Mouse (Mus musculus) bone marrow, adult 2 months (tissue): Measurements from ENCODE around the gene Col23a1. TPM values are rescaled to one million over a fixed set of nuclear protein-coding genes. Genes with fewer than 3 reads are reported as not detected.

Source experiments
- H3K27ac ChIP-seq: fragments of 200-500 bp; 2 replicates; pipeline ENCODE4 v1.5.1; 2012; ENCODE audit warnings: low read depth, mild to moderate bottlenecking, control low read depth, inconsistent platforms, low read length; ENCODE audit not compliant: control insufficient read depth, poor library complexity, insufficient read depth
- H3K4me1 ChIP-seq: fragments of 200-500 bp; 2 replicates; pipeline ENCODE4 v1.6.1; 2011; ENCODE audit warnings: low read length; ENCODE audit not compliant: control insufficient read depth, insufficient read depth
- H3K4me3 ChIP-seq: fragments of 200-500 bp; replicated peaks from 2 replicates; pipeline ENCODE3; 2011; ENCODE audit warnings: mild to moderate bottlenecking, low read depth, low read length, control low read depth; ENCODE audit not compliant: control insufficient read depth
- CTCF ChIP-seq: fragments of 200-500 bp; IDR thresholded peaks from 2 replicates; pipeline ENCODE4 v1.5.1; 2011; ENCODE audit warnings: low read length, control low read depth; ENCODE audit not compliant: control insufficient read depth, insufficient read depth
- POLR2A ChIP-seq: fragments of 200-500 bp; IDR thresholded peaks from 2 replicates; pipeline ENCODE4 v1.6.1; 2011; ENCODE audit warnings: low read depth, mild to moderate bottlenecking, control low read depth, low read length, borderline replicate concordance; ENCODE audit not compliant: control insufficient read depth
- WGBS: fragments of 180-500 bp; shearing (Covaris S2); methylation state at CpG from one replicate; pipeline ENCODE4 v1.1.7; 2018; 5-methylcytosine and 5-hydroxymethylcytosine counted together
- polyA plus RNA-seq: library from polyadenylated mRNA; stranded (reverse); fragments of >200 nt; gene quantifications from 2 replicates; pipeline ENCODE4 v1.2.4, GENCODE M21; 2011; ENCODE audit warnings: low replicate concordance; ENCODE audit not compliant: missing spikeins, insufficient read depth, insufficient read length

Col23a1 gene
- polyA plus RNA-seq, 1 experiment: not detected

GRCm38 (mm10) chr11:51504946-51505345, 215.2 kb downstream of the Col23a1 start:
- Histone ChIP-seq H3K4me3 (no peak overlapping the region), H3K4me1 (no peaks in the 10 kb centered on the region), H3K27ac (no peak overlapping the region)
- TF ChIP-seq CTCF (no peak), POLR2A (no peak)
- 68% methylated on average over 3 of the region's 3 CpGs for WGBS

DNA sequence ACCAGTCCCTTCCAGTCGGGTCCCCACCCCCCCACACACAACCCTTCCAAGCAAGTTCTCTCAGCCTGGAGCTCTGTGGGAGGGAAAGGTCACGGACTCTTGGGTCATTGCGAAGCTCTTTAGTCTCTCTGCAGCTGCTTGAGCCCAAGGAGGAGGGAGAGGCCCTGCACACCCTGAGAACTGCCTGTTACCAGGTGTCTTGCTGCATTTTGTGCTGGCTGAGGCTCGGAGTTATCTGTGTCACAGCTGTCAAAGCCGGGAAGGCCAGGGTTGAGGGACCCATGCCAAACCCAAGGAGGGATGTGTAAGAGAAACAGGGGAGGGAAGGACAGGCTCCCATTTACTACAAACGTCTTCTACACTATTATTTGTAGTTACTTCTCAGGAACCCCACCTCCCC, 218.3 kb downstream of the Col23a1 start:
- TF ChIP-seq CTCF (no peak), POLR2A (no peak)
- H3K4me1 ChIP-seq: no peaks in the 10 kb centered on the region; the same call in 1 of the 2 replicates
- no peak overlapping the region for H3K27ac ChIP-seq
- no peak overlapping the region for H3K4me3 ChIP-seq
- WGBS: 61% methylated on average over 6 of the region's 6 CpGs

DNA sequence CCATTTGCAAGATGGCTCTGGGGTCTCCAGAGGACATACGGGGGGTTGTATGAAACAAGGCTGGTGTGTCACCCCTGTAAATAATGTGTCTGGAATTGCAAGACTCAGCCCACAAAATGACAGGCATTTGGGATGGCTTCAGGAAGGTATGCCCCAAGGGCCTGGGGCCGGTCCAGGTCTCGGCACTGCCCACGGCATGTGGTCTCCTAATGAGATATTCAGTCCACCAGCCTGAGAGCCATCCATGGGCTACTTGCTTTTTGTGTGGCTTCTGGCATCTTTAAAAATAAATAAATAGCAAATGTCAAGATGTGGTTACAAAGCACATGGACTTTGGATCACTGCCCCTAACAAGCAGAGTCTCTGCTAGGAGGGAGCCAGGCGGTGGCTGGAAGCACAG, 219.5 kb downstream of the Col23a1 start:
- 82% methylated on average over 5 of the region's 5 CpGs for WGBS
- no peak overlapping the region for H3K27ac ChIP-seq
- TF ChIP-seq CTCF (no peak), POLR2A (no peak)
- no peak overlapping the region for H3K4me3 ChIP-seq
- no peaks in the 10 kb centered on the region; the same call in 1 of the 2 replicates for H3K4me1 ChIP-seq

DNA sequence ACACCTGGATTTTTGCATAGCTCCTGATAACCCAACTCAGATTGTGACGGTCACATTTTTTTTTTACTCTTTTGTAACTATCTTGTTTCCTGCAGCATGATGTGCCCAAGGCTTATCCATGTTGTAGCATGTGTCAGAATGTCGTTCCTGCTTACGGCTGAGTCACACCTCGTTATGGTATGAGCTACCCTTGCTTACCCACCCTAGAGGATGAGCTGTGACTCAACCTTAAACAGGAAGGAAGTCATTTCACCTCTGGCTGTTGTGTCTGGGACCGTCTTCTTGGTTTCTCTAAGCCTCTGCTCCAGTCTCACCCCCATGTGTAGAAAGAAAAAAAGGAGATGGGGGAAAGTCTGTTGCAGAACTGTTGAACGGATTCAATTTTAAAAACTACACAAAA, 223.3 kb downstream of the Col23a1 start:
- 25% methylated on average over 6 of the region's 6 CpGs for WGBS
- TF ChIP-seq POLR2A (no peak), CTCF (no peak)
- no peak overlapping the region for H3K27ac ChIP-seq
- peaks cover 1% of the 10 kb centered on the region; the same call in 1 of the 2 replicates for H3K4me1 ChIP-seq
- H3K4me3 ChIP-seq: no peak overlapping the region

- Histone ChIP-seq H3K4me1 (peaks cover 1% of the 10 kb centered on the region; the same call in 1 of the 2 replicates), H3K27ac (no peak overlapping the region), H3K4me3 (no peak overlapping the region)
- 81% methylated on average over 11 of the region's 11 CpGs for WGBS
- TF ChIP-seq POLR2A: no peak
- TF ChIP-seq CTCF: no peak
Measured at GRCm38 (mm10) chr11:51515346-51515745, 225.6 kb downstream of the Col23a1 start.

DNA sequence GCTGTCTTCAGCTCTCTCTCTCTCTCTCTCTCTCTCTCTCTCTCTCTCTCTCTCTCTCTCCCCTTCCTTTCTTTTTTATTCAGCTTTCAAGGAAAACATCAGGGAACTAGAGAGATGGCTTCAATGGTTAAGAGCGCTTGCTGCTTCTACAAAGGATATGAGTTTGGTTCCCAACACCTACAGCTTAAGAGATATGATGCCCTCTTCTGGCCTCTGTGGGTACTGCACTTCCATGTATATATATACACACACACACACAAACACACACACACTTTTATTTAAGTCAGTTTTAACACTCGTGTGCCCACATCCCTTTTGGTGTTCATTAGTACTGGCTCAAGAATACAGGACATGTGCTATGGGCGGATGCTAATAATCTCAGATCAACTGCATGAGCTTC, 228.4 kb downstream of the Col23a1 start:
- Histone ChIP-seq H3K4me1 (peaks cover 1% of the 10 kb centered on the region; the same call in 1 of the 2 replicates), H3K27ac (no peak overlapping the region), H3K4me3 (no peak overlapping the region)
- TF ChIP-seq POLR2A: no peak
- TF ChIP-seq CTCF: no peak
- 80% methylated on average over 3 of the region's 3 CpGs for WGBS

GRCm38 (mm10) chr11:51518585-51518984, 228.9 kb downstream of the Col23a1 start:
- TF ChIP-seq POLR2A (no peak), CTCF (no peak)
- peaks cover 1% of the 10 kb centered on the region; the same call in 1 of the 2 replicates for H3K4me1 ChIP-seq
- H3K27ac ChIP-seq: no peak overlapping the region
- H3K4me3 ChIP-seq: no peak overlapping the region
- WGBS: 77% methylated on average over 6 of the region's 6 CpGs

DNA sequence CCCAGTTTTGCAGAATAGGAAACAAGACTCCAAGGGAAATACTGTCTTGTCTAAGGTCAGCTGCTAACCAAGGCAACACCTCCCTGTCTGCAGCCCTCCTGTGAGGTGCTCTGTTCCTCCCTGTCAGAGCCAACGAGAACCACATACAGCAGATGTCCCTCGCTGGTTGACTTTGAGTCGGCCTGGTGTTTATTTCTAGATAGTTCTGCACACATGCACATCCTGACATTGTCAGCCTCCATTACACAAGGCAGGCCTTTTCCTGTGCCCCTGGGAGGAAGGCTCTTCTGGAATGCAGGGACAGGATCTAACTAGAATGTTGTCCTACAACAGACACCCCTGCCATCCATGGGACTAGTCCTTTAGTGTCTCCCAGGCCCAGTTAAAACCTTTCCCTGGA, 231.7 kb downstream of the Col23a1 start:
- no peak overlapping the region for H3K4me3 ChIP-seq
- TF ChIP-seq POLR2A: no peak
- no peak for TF ChIP-seq CTCF
- 39% methylated on average over 3 of the region's 3 CpGs for WGBS
- H3K4me1 ChIP-seq: peaks cover 1% of the 10 kb centered on the region; the same call in 1 of the 2 replicates
- no peak overlapping the region for H3K27ac ChIP-seq

DNA sequence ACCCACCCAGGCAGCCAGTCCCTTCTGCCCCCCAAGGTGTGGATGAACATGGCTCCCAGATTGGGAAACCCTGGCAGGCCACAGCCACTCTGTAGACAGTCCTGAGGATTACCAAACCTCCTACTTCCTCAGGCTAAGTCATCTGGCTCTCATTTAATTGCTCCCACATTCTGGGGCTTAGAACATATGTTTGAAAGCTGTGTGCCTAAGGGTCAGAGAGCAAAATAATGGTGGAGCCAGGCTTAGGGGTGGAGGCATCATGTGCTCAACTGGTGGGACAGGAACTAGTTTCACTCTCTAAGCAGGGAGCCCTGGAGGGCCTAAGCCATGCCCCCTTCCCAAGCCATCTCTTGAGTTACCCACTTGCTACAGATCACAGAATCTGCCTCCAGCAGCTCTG, 233.5 kb downstream of the Col23a1 start:
- H3K4me3 ChIP-seq: no peak overlapping the region
- H3K4me1 ChIP-seq: no peaks in the 10 kb centered on the region; the same call in 1 of the 2 replicates
- H3K27ac ChIP-seq: no peak overlapping the region
- TF ChIP-seq CTCF: no peak
- TF ChIP-seq POLR2A: no peak
